Mouse (Mus musculus) right cerebral cortex, adult 18-20 months (tissue): ENCODE measurements around the gene Slamf7.
A peak's percentile ranks its signal among the peaks of the same experiment; 100 is the strongest.

Source experiments
- DNase-seq: peaks from one replicate; pipeline ENCODE4 v3.0.0; 2022; ENCODE audit warnings: mixed read lengths

Gene Slamf7

DNA sequence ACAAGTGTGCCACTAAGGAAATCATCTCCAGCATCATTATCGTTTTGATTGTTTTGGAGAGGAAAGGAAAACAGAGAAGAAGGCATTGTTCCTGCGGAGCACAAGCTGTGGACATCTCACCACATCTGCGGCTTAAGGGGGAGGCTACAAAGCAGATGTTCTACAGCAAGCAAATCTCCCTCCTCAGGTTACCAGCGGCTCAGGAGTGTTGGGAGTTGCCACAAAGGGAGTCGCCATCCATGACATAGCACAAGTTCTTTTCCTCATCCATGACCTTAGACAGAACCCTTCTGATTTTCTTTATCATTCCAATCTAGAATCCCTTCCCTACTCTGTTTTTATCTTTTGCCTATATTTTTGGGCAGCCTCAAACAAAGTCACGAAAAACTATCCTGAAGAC is 17.1 kb downstream of the Slamf7 start:
- DNase-seq, result no peak

DNA sequence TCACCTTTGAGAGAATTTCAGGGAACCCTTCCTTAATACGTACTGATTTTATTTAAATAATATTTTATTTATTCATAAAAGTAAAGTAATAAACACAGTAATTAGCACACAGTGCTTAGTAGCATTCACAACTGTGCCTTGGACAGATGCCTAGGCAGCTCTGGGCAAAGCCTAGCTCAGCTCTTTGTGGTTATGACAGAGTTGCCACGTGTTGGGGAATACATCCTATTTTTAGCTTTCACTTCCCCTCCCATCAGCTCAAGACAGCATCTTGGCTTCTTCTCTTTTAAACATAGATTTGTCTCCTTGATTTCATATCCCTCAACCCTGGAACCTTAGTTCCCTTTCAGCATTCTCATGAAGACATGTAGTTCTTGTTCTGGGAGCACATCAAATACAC is 21.4 kb downstream of the Slamf7 start:
- peak; percentile 32 for DNase-seq

DNA sequence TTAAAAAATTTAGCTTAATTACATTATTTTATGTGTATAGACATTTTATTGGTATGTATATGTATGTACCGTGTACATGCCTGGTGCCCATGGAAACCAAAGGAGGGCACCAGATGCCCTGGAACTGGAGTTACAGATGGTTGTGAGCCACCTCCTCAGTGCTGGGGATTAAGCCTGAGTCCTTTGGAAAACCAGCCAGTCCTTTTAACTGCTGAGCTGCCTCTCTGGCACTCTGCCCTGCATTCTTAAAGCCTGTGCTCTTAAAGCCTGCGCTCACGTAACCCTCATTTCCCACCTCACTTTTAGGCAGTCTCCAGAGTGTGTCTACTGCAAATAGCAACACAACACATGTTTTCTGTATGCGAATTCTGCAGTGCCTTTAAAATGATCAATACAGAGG is 21.9 kb downstream of the Slamf7 start:
- no peak for DNase-seq

DNA sequence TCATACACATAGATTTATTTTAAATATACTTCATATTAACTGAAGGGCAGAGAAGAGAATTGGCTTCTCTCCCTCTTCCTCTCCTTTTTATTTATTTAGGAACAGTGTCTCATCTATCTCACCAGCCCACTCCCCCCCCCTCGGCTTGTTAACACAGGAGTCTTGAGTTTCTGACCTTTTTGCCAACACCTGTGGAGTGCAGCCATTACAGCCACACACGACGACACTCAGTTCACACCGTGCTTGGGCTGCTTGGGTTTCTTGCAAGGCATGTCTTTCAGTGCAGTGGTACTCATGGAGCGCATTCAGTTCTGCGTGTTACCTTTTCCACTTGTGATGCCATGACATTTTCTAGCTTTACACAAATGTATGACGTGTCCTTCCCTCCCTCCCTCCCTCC is 22.8 kb downstream of the Slamf7 start:
- no peak for DNase-seq

DNA sequence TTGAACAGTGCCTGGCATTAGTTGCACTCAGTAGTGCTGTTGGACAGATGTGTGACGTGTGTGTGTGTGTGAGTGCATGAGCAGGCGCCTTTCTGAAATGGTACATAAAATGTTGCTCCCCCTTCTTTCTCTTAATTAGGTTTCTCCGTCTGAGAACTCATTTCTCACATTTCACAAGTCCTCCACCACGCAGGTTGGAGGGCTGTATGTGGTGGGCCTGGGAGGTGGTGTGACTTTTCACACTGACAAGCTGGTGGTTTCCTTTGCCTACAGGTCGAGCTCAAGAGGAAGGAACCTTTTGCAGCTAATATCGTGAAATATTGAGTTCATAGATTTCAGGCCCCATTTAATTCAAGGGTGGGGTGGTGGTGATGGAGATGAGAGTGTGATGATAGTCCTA is 23.7 kb downstream of the Slamf7 start:
- no peak for DNase-seq

DNA sequence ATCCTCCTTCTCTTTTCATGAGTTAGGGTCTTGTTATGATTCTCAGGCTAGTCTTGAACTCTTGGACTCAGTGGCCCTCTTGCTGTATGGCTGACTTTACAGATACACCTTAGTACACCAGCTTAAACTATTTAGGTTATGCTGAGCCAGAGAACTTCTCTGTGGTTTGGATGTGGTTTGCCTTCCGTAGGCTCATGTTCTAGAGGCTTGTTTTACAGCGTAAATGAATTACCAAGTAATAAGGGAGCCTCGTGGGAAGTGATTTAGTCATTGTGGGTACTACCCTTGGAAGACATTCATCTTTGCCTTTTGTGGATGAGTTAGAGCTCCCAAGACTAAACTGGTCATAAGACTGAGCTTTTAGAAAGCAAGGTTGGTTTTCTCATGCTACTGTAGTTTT is 25.0 kb downstream of the Slamf7 start:
- no peak for DNase-seq

DNA sequence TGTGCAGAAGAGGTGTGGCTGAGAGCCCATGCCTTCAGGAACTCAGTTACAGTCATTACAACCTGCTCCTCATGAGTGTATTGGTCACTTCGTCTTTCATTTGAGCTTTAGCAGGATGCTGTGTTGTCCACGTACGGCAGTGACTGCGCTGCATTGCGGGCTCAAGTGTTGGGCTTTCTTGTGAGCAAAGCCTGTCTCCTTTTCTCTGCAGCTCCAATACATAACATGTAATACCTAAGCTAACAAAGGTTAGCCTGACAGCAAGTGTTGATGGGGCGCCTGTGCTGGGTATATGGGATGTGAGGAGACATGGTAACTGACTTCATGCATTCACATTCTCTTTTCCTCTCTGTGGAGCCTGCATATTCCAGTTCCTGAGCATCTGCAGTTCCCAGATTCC is 32.7 kb downstream of the Slamf7 start:
- DNase-seq, result no peak

GRCm38 (mm10) chr1:171619645-171620044 is 33.2 kb downstream of the Slamf7 start:
- DNase-seq, result no peak

DNA sequence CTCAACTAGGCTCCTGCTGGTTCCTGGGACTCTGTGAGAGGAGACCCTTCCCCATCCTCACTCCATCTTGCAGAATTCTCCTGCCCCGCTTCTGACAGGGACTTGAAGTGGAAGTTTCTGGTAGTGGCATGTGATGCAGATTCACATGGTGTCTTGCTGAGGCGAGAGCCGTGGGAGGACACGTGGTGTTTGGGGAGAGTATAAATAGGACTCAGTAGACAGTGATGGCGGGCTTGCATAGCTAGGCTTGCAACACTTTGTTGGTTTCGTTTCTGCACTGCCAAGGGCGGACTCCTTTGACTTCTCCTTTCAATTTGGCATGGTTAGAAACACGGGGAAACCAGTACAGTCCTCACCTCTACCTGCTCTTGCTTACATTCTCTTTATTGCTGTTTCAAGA is 33.8 kb downstream of the Slamf7 start:
- peak; percentile 57 for DNase-seq

- no peak for DNase-seq
These were observed 35.8 kb downstream of the Slamf7 start for GRCm38 (mm10) chr1:171616881-171617515.

DNA sequence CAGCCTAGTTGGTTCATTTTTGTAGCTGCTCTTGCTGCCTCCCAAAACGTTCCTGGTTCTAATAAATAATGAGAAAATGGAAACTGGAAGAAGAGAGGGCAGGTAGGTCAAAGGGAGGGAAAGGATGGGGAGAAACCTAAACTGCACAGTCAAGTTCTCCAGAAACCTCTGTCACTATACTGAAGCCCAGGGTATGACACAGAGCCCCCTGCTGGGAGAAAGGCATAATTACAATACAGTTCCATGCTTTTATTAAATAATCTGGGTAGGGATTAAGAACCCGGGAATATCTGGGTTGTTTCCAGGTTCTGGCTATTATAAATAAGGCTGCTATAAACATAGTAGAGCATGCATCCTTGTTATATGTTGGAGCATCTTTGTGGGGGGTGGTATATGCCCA is 38.9 kb downstream of the Slamf7 start:
- DNase-seq, result no peak

DNA sequence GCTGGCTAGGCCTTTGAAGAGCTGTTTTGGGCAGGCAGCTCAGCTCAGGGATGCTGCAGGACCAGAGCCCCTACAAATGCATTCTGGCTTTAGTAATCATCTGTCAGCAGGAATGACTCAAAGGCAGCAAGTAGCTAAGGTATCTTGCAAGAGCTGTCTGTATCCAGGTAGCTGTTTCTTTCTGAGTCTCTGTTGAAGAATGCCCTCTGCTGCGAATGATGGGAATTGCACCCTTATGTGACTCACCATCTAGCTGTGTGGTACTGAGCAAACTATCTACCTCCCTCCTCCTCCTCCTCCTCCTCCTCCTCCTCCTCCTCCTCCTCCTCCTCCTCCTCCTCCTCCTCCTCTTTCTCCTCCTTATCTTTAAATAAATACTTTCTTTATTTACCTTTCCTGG is 42.1 kb downstream of the Slamf7 start:
- no peak for DNase-seq

DNA sequence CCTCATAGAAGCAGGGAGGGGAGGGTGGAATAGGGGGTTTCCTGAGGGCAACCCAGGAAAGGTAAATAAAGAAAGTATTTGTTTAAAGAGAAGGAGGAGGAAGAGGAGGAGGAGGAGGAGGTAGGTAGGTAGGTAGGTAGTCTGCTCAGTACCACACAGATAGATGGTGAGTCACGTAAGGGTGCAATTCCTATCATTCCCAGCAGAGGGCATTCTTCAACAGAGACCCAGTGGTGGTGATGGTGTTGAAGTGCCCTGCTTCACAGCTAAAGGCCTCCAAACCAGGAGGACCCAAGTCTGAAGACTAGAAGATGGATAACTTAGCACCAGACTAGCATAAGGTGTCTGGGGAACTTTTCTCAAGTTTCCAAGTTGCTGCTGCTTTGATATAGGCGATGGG is 42.8 kb downstream of the Slamf7 start:
- no peak for DNase-seq

DNA sequence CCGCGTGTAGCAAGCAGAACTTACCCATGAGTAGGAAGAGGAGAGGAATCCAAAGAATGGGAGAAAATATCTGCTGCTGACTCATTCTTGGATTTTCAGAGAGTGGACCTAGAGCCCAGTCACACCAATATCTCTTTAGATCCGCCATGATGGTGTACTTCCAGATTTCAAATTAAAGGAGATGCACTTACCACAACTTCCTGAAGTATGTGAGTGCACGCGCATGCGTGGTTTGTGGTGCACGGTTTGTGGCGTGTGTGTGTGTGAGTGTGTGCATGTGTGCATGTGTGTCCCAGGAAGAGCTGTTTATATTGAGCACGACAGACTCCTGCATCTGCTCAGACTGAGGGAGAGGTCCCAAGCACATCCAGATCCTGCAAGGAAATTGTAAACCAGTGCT is 45.7 kb downstream of the Slamf7 start, which contains the start of gene Ly9:
Gene Ly9, minus strand, starts transcription at position 235 of the 400 bp plus-strand sequence.
- no peak for DNase-seq

- no peak for DNase-seq
These were observed 46.2 kb downstream of the Slamf7 start for GRCm38 (mm10) chr1:171606656-171607055.

DNA sequence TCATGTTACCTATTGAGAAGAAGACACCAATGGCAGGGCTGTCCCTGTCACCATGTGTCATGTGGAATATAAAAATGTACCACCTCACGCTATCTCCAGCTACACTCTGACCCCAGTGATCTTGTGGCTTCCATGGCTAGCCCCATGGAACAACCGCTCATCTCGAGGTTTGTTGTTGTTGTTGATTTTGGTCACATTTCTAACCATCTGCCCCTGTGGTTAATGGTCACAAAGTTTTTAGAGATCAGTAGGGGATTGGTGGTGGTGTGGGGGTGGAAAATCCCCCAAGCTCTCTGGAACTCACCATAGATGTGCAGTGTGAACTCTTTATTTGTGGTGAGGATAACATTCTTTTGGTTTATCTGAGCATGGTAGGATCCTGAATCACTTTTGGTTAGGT is 48.1 kb downstream of the Slamf7 start:
- DNase-seq, result no peak

GRCm38 (mm10) chr1:171584584-171584983 is 68.3 kb downstream of the Slamf7 start:
- no peak for DNase-seq
